12 mouse cellular contexts compared by ENCODE assay signal in the genomic region with DNA sequence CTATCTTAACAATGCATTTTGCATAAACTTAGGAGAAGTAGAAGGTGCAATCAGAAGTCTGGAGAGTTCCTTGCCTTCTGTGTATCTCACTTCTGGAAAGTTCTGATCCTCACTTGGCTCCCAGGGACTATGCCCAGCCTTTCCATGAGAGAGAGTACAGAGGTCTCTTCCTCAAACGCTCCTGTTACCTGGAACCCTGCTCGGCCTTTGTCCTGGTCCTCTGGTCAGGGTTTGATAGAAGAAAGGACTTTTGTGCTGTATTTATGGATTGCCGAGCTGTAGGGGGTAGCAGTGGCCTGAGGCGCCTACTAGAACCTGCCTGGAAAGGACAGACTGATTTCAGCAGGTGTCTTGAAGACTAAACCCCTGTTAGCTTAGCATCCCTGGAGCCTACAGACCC. TPM values are rescaled to one million over a fixed set of nuclear protein-coding genes. Genes with fewer than 3 reads are reported as not detected.
"Had no signal": no experiment of that assay in that cellular context is flagged by ENCODE, and none has a peak within 500 bp of the region (broad histone marks: within the 10 kb centered on the region; RNA-seq: fewer than 3 reads in every experiment).

No protein-coding gene starts in this region.

- H3K4me1 ChIP-seq: hindbrain, embryonic 15.5 days; limb, embryonic 10.5 days; liver, embryonic 13.5 days; midbrain, embryonic 13.5 days had no signal

- DNase-seq: liver, embryonic 13.5 days; liver, postnatal 0 days; lung, postnatal 36 days; thymus, postnatal 4 days had no signal

- ATAC-seq: liver, postnatal 0 days; midbrain, embryonic 13.5 days had no signal

- H3K4me2 ChIP-seq: hindbrain, embryonic 15.5 days; liver, embryonic 13.5 days; midbrain, embryonic 13.5 days had no signal

- H3K27ac ChIP-seq: hindbrain, embryonic 15.5 days; left cerebral cortex, adult 2 months; limb, embryonic 10.5 days; liver, embryonic 13.5 days; midbrain, embryonic 13.5 days; stomach, postnatal 0 days had no signal

- H3K4me3 ChIP-seq: hindbrain, embryonic 15.5 days; left cerebral cortex, adult 2 months; limb, embryonic 10.5 days; liver, embryonic 13.5 days; midbrain, embryonic 13.5 days; myocyte had no signal

- H3K27me3 ChIP-seq: hindbrain, embryonic 15.5 days; liver, embryonic 13.5 days; midbrain, embryonic 13.5 days had no signal

- H3K9ac ChIP-seq: hindbrain, embryonic 15.5 days; liver, embryonic 13.5 days; liver, postnatal 0 days; midbrain, embryonic 13.5 days had no signal

- H3K9me3 ChIP-seq: hindbrain, embryonic 15.5 days; limb, embryonic 10.5 days; liver, embryonic 13.5 days; midbrain, embryonic 13.5 days had no signal

- H3K36me3 ChIP-seq: hindbrain, embryonic 15.5 days; limb, embryonic 10.5 days; liver, embryonic 13.5 days; midbrain, embryonic 13.5 days had no signal

RNA-seq across cellular contexts. Expression of gene Tfcp2l1, which starts 55.9 kb away (rescaled TPM):
- total RNA-seq: megakaryocyte progenitor cell, adult 5-6 weeks; neutrophil, adult 5-6 weeks had no signal
